Mouse (Mus musculus): Measurements from ENCODE around the gene Gp1bb.

GRCm38 (mm10) chr16:18617370-18618065, 4.7 kb downstream of the Gp1bb start:
- TF ChIP-seq GATA1 (IDR thresholded peaks at IDR 0.05; ENCODE audit: low read length) = no peak
- no peak for TF ChIP-seq TAL1 (IDR thresholded peaks at IDR 0.05; ENCODE audit: low read length)

Data from erythroblast, embryonic 14.5 days (primary cell).